Mouse (Mus musculus) erythroblast, embryonic 14.5 days (primary cell): ENCODE measurements at regions not wholly inside any gene's neighbourhood (a gene's known extent, or its start where the extent isn't known, plus 50 kb on each side); places are given as distances from the start of the nearest gene placed in this dataset.
"Not testable (repeated sequence)": the region's sequence is repeated elsewhere in the genome, so short reads cannot be mapped to it uniquely, and the experiment has no call there.

Experiments
- H3K27me3 ChIP-seq: 2 replicates; pipeline ENCODE4 v1.6.1; 2012; ENCODE audit warnings: inconsistent platforms; ENCODE audit not compliant: control insufficient read depth
- H3K36me3 ChIP-seq: 2 replicates; pipeline ENCODE4 v1.6.1; 2012; ENCODE audit warnings: mild to moderate bottlenecking, inconsistent platforms; ENCODE audit not compliant: control insufficient read depth
- H3K4me1 ChIP-seq: 2 replicates; pipeline ENCODE4 v1.6.1; 2012; ENCODE audit warnings: inconsistent platforms; ENCODE audit not compliant: control insufficient read depth
- H3K4me3 ChIP-seq: replicated peaks from 2 replicates; pipeline ENCODE3; 2012; ENCODE audit warnings: moderate library complexity, mild to moderate bottlenecking, inconsistent platforms
- H3K9me3 ChIP-seq: 2 replicates; pipeline ENCODE4 v1.6.1; 2012; ENCODE audit warnings: low read length, inconsistent platforms, mixed read lengths; ENCODE audit not compliant: control insufficient read depth
- GATA1 ChIP-seq: IDR thresholded peaks from 2 replicates; pipeline ENCODE4 v1.6.1; 2012; ENCODE audit warnings: low read length, inconsistent platforms, mixed read lengths
- TAL1 ChIP-seq: IDR thresholded peaks from 3 replicates; pipeline ENCODE4 v1.6.1; 2012; ENCODE audit warnings: low read length, inconsistent platforms, mixed read lengths

DNA sequence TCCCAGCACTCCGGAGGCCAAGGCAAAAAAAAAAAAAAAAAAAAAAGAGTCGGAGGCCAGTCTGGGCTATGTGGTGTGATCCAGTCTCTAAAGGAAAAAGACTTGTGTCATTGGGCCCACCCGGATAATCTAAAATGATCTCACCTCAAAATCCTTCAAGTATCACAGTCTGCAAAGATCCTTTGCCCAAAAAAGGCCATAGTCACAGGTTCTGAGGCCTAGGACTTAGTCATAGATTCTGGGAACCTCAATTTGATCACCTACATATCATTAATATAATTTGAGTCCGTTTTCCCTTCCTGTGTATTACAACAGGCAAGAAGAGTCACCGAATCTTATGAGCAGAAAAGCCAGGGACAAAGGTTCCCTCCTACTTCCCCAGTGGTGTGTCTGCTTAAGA is 98.3 kb upstream of the Rad23b start:
- no peaks in the 10 kb centered on the region for H3K36me3 ChIP-seq
- TF ChIP-seq GATA1 (no peak), TAL1 (no peak)

DNA sequence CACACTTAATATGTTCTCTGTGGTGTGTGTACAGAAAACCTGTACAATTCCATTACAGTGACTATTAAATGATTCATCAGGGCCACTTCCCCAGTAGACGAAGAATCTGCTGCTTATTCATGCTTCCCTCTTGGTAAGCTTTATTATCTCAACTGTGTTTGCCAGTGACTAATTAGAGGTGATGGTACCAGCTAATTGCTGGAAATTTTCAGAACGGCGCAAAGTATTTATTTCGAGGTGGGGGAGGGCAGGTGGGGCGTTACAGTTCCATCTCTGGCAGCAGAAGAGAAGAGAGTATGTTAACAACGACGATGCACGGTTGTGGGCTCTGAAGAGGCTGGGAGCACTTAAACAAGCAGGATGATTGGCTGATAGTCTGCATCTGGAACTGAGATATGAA is 96.1 kb upstream of the Rad23b start:
- Histone ChIP-seq H3K9me3 (no peaks in the 10 kb centered on the region), H3K36me3 (no peaks in the 10 kb centered on the region), H3K27me3 (no peaks in the 10 kb centered on the region), H3K4me3 (no peak overlapping the region), H3K4me1 (no peaks in the 10 kb centered on the region)
- TF ChIP-seq TAL1 (no peak), GATA1 (no peak)

More for the DNA sequence above, 98.3 kb upstream of the Rad23b start:
- no peaks in the 10 kb centered on the region for H3K27me3 ChIP-seq
- H3K4me3 ChIP-seq: no peak overlapping the region
- no peaks in the 10 kb centered on the region for H3K4me1 ChIP-seq
- H3K9me3 ChIP-seq: no peaks in the 10 kb centered on the region

DNA sequence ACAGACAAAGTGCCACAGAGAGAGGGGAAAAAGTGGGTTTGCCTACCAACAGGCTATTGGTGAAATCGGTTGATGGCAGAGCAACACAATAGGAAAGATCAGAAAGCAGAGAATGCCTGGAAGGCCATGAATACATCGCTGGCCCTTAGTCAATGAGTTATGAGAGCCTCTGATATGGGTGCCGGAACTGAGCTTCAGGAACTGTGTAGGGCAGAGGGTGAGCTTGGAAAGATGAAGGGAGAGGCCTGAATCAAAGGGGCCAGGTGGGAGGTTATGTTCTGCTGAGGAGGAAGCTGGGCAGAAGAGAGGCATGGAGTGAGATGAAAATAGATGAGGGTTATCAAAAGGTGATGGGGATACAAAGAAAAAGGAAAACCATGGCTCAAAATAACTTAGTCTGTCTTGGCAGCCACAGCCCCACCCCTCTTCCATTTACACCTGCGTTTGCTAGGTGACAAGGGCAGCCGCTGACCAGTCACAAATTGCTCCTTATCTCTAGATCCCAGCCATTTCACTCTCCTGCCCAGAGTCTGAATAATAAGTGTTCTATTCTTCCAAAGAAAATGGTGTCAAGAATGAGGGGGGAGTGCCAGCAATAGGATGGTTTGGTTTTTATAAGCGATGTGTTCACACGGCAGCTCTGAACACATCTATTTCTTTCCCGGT is 77.7 kb upstream of the Rad23b start:
- H3K4me1 ChIP-seq: no peaks in the 10 kb centered on the region
- H3K36me3 ChIP-seq: no peaks in the 10 kb centered on the region
- no peaks in the 10 kb centered on the region for H3K27me3 ChIP-seq
- TF ChIP-seq GATA1 (no peak), TAL1 (no peak)
- H3K4me3 ChIP-seq: no peak overlapping the region
- H3K9me3 ChIP-seq: no peaks in the 10 kb centered on the region

DNA sequence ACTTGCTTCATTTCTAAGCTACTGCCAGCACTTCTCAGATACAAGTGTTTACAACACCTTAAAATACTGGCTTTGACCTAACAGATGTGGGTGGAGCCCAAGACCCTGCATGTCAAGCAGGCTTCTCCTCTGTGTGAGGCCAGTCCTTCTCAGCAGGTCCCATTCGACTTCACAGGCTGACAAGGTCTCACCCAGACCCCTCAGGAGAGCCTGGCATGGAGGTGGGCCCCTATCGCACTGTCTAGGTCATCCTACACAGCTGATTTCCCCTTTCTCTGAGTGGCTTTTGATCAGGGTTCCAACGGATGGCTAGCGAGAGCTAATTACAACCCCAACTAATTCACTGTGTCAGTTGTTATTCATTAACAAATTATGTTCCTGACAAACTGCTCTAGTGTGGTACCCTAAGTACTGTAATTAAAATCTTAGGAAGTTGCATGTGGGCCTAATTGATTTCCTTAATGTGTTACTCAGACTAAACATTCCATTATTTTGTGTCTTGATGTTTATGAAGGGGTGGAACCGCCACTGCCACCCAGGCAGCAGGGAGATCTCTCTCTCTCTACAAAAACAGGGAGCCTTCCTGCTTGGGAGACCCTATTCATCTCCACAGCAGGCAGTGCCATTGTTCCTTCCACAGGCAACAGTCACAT is 73.4 kb upstream of the Rad23b start:
- Histone ChIP-seq H3K4me1 (no peaks in the 10 kb centered on the region), H3K27me3 (no peaks in the 10 kb centered on the region), H3K4me3 (no peak overlapping the region), H3K36me3 (no peaks in the 10 kb centered on the region), H3K9me3 (no peaks in the 10 kb centered on the region)
- TF ChIP-seq TAL1 (no peak), GATA1 (no peak)

DNA sequence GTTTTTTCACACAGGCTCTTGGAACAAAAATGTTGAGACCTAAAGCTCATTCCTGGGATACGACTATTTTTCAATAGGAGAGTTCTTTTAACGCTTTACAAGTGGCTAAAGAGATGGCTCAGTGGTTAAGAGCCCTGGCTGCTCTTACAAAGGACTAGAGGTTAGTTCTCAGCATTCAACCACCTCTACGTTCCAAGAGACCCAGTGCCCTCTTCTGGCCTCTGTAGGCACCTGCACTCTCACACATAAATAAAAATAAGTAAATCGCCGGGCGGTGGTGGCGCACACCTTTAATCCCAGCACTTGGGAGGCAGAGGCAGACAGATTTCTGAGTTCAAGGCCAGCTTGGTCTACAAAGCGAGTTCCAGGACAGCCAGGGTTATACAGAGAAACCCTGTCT is 70.5 kb upstream of the Rad23b start:
- not testable (repeated sequence) for H3K36me3 ChIP-seq, H3K4me1 ChIP-seq, H3K9me3 ChIP-seq, H3K4me3 ChIP-seq, H3K27me3 ChIP-seq

DNA sequence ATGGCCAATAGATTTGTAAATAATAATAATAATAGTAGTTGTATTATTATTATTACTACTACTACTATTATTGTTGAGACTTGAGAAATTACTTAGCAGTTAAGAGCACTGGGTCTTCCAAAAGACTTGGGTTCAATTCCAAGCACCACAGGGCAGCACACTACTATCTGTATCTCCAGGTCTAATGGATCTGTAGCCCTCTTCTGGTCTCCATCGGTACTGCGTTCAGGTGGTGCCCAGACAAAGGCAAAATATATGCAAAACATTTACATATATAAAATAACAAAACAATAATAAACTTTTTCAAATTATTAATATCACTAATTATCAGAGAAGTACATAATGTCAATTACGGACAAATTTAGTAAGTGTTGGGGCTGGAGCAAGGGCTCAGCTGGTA is 69.1 kb upstream of the Rad23b start:
- Histone ChIP-seq H3K9me3 (no peaks in the 10 kb centered on the region), H3K4me3 (no peak overlapping the region), H3K27me3 (no peaks in the 10 kb centered on the region), H3K36me3 (no peaks in the 10 kb centered on the region), H3K4me1 (no peaks in the 10 kb centered on the region)
- TF ChIP-seq TAL1 (no peak), GATA1 (no peak)

DNA sequence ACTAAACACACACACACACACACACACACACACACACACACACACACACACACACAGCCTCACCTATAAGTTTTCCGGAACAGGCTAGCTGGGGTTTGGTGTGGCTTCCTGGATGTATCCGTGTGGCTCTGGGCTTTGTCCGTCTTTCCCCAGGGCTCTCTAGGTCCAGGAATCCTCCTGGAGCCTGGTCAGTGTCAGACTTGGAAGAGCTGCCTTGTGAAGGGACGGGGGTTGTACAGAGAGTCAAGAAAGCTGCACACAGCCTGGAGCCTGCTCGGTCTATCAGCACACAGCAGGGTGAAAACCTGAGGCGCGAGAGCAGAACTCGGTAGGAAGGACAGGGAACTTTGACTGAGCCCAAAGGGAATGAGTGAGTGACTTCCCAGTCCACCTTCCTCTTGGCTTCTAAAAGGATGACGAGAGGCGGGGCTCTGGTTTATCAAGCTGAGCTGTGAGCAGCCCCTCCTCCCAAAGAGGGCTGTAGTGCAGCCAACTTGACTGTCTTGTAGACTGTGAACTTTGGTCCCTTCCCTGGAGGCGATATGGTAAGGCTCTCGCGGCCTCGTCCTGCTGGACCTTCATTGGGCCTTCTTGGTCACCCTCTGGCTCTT is 68.3 kb upstream of the Rad23b start:
- Histone ChIP-seq H3K36me3 (no peaks in the 10 kb centered on the region), H3K4me1 (no peaks in the 10 kb centered on the region), H3K27me3 (no peaks in the 10 kb centered on the region), H3K4me3 (no peak overlapping the region), H3K9me3 (no peaks in the 10 kb centered on the region)
- TF ChIP-seq TAL1: no peak
- no peak for TF ChIP-seq GATA1

DNA sequence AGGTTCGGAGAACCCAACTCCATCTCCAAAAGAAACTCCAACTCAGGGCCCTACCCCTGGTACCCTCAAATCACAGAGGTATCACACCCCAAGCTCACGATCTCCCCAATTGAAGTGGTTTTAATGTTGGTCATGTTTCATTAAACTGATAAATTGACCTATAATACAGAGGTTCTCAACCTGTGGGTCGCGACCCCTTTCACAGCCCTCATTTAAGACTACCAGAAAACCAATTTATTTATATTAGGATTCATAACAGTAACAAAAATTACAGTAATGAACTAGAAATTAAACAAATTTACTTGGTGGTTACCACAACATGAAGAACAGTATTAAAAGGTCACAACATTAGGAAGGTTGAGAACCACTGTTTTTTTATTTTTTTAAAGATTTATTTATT is 67.4 kb upstream of the Rad23b start:
- no peak overlapping the region for H3K4me3 ChIP-seq
- no peaks in the 10 kb centered on the region for H3K4me1 ChIP-seq
- H3K36me3 ChIP-seq: no peaks in the 10 kb centered on the region
- no peaks in the 10 kb centered on the region for H3K27me3 ChIP-seq
- H3K9me3 ChIP-seq: no peaks in the 10 kb centered on the region
- no peak for TF ChIP-seq TAL1
- no peak for TF ChIP-seq GATA1

DNA sequence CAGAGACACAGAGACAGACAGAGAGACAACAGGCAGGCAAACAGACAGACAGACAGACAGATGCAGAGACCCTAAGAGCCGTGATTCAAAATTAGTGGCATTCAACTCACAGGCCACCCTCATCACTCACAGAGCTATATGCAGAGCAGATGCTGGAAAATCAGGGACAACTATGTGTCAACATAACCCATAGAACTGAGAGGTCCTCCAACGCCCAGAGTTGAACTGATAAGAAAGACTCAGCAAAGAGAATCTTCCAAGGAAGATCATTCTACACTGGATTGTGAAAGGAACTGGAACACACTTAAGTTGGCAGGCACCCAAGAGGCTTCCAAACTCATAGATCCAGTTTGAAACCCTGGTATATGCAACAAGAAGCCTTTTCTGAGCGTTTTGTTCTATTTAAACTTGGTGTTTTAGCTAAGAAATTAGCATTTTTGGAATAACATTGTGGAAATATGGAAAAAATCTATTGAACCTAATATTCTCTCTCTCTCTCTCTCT is 65.1 kb upstream of the Rad23b start:
- H3K36me3 ChIP-seq: no peaks in the 10 kb centered on the region
- H3K27me3 ChIP-seq: peaks cover under 1% of the 10 kb centered on the region
- H3K4me1 ChIP-seq: no peaks in the 10 kb centered on the region
- no peaks in the 10 kb centered on the region for H3K9me3 ChIP-seq
- no peak overlapping the region for H3K4me3 ChIP-seq
- TF ChIP-seq GATA1 (no peak), TAL1 (no peak)

DNA sequence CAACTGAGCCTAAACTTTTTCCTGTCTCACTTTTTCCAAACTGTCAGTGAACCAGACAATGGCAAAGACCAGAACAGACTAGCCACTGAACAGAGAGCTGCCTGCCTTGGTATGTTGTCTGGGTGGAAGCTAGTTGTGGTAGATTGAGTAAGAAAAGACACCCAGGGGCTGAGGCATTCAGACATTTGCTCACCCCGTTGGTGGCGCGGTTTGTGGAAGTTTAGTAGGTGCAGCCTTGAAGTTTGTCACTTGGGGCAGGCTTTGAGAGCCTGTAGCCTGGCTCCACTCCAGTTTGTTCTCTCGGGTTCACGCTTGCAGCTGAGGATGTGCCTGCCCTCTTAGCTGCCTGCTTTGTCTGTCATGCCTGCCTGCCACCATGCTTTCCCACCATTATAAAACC is 64.2 kb upstream of the Rad23b start:
- Histone ChIP-seq H3K9me3 (no peaks in the 10 kb centered on the region), H3K27me3 (peaks cover 4% of the 10 kb centered on the region), H3K4me3 (no peak overlapping the region), H3K4me1 (no peaks in the 10 kb centered on the region), H3K36me3 (no peaks in the 10 kb centered on the region)
- TF ChIP-seq GATA1: no peak
- no peak for TF ChIP-seq TAL1
